Mouse (Mus musculus) kidney, postnatal 14 days (tissue): Measurements from ENCODE around the gene Gm10647.
"Not testable (repeated sequence)": the region's sequence is repeated elsewhere in the genome, so short reads cannot be mapped to it uniquely, and the experiment has no call there.

ENCODE experiments used
- DNase-seq: peaks from one replicate; pipeline ENCODE4 v3.0.0; 2022; ENCODE audit warnings: mixed read lengths

The Gm10647 gene

GRCm38 (mm10) chr9:66796739-66797138, at the start of gene Gm10647:
Gene Gm10647 (plus strand): TSS chr9:66797039.
- DNase-seq, result no peak

GRCm38 (mm10) chr9:66748390-66748789, 48.4 kb upstream of the Gm10647 start:
- DNase-seq, result no peak

- DNase-seq, result no peak
These were observed 44.0 kb upstream of the Gm10647 start for GRCm38 (mm10) chr9:66752849-66753248.

GRCm38 (mm10) chr9:66760991-66761390, 35.8 kb upstream of the Gm10647 start:
- DNase-seq, result peak; percentile 21

- DNase-seq, result peak; percentile 32
These were observed 28.1 kb upstream of the Gm10647 start for GRCm38 (mm10) chr9:66768721-66769120.

GRCm38 (mm10) chr9:66769275-66769674, 27.6 kb upstream of the Gm10647 start:
- peak; percentile 86 for DNase-seq

- peak; percentile 53 for DNase-seq
These were observed 26.1 kb upstream of the Gm10647 start for GRCm38 (mm10) chr9:66770701-66771100.

GRCm38 (mm10) chr9:66784552-66784951, 12.3 kb upstream of the Gm10647 start:
- not testable (repeated sequence) for DNase-seq

GRCm38 (mm10) chr9:66787821-66788220, 9.0 kb upstream of the Gm10647 start:
- DNase-seq, result peak; percentile 50

- no peak for DNase-seq
These were observed 2.0 kb upstream of the Gm10647 start for GRCm38 (mm10) chr9:66794629-66795463.

- DNase-seq, result peak; percentile 98
These were observed 1.1 kb upstream of the Gm10647 start, which contains the start of gene Aph1b for GRCm38 (mm10) chr9:66795464-66796324. Gene Aph1b (minus strand): TSS chr9:66795490.

- no peak for DNase-seq
These were observed 5.1 kb downstream of the Gm10647 start for GRCm38 (mm10) chr9:66801947-66802346.

- not testable (repeated sequence) for DNase-seq
These were observed 9.1 kb downstream of the Gm10647 start for GRCm38 (mm10) chr9:66805951-66806350.

- no peak for DNase-seq
These were observed 16.6 kb downstream of the Gm10647 start for GRCm38 (mm10) chr9:66813392-66813791.

- no peak for DNase-seq
These were observed 24.2 kb downstream of the Gm10647 start for GRCm38 (mm10) chr9:66820996-66821395.

- DNase-seq, result not testable (repeated sequence)
These were observed 25.4 kb downstream of the Gm10647 start for GRCm38 (mm10) chr9:66822255-66822654.

- peak; percentile 55 for DNase-seq
These were observed 29.2 kb downstream of the Gm10647 start for GRCm38 (mm10) chr9:66825990-66826389.

- no peak for DNase-seq
These were observed 35.6 kb downstream of the Gm10647 start for GRCm38 (mm10) chr9:66832366-66832908.

- peak; percentile 67 for DNase-seq
These were observed 37.0 kb downstream of the Gm10647 start for GRCm38 (mm10) chr9:66833851-66834250.

GRCm38 (mm10) chr9:66834318-66835096, 37.7 kb downstream of the Gm10647 start, which contains the start of gene Aph1c:
Gene Aph1c (minus strand): TSS chr9:66834726.
- DNase-seq, result peak; percentile 100

- no peak for DNase-seq
These were observed 38.2 kb downstream of the Gm10647 start for GRCm38 (mm10) chr9:66835097-66835480.

GRCm38 (mm10) chr9:66846822-66847221, 50.0 kb downstream of the Gm10647 start:
- DNase-seq, result no peak
